Mouse (Mus musculus) myocyte (in vitro differentiated cells): ENCODE results near the gene Ms4a7.

Experiments
- E2F4 ChIP-seq: IDR thresholded peaks from one replicate; pipeline ENCODE4 v1.6.1; 2011; ENCODE audit warnings: mild to moderate bottlenecking, control low read depth, moderate library complexity; ENCODE audit not compliant: insufficient read depth
- POLR2A ChIP-seq: IDR thresholded peaks from one replicate; pipeline ENCODE4 v1.6.1; 2011; ENCODE audit warnings: low read depth, mild to moderate bottlenecking, control low read depth, moderate library complexity; ENCODE audit not compliant: insufficient read length

DNA sequence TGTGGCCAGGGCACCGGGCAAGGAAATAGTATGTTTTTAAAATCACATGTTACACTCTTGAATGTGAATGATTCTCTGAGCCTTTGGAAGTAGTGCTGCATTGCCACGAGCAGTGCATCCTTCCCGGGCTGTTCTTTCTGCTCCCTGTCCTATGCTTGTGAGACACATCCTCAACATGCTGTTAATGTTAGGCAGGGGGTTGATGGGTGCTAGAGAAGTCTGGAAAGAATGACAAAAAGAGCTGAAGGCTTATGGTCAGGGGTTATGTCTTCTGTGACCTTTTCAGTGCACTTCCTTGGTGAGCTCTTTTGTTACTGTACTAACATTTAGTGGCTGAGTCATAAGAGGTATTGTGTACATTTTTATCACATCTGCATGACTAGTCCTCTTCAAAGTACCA lies 55.7 kb downstream of the Ms4a7 start:
- TF ChIP-seq POLR2A (no peak), E2F4 (no peak)
